Mouse (Mus musculus): ENCODE results near the gene Srcin1. TPM values are rescaled to one million over a fixed set of nuclear protein-coding genes. Genes with fewer than 3 reads are reported as not detected.

Srcin1 gene
- polyA plus RNA-seq, 1 experiment: 0.32 TPM

GRCm38 (mm10) chr11:97487656-97488055, 88.3 kb downstream of the Srcin1 start:
- no peak for DNase-seq
- WGBS: 33% methylated on average over 3 of the region's 3 CpGs
- H3K27ac ChIP-seq (ENCODE audit: control insufficient read depth, insufficient read depth, low read length): no peak overlapping the region
- TF ChIP-seq POLR2A (IDR thresholded peaks at IDR 0.05; ENCODE audit: control insufficient read depth, extremely low read depth, insufficient read depth, low read length, poor library complexity) (no peak), CTCF (IDR thresholded peaks at IDR 0.05; ENCODE audit: borderline replicate concordance, control insufficient read depth, extremely low read depth, insufficient read depth, low read length, poor library complexity) (no peak)
- H3K27me3 ChIP-seq (ENCODE audit: control insufficient read depth, insufficient read depth, low read length): no peaks in the 10 kb centered on the region
- H3K36me3 ChIP-seq (ENCODE audit: control insufficient read depth, insufficient read depth, low read length): no peaks in the 10 kb centered on the region
- H3K4me3 ChIP-seq (ENCODE audit: control insufficient read depth, insufficient read depth, low read length): no peak overlapping the region
- H3K4me1 ChIP-seq (replicated peaks; ENCODE audit: control insufficient read depth, insufficient read depth, low read length): peaks cover 4% of the 10 kb centered on the region; the same call in 1 of the 2 replicates

DNA sequence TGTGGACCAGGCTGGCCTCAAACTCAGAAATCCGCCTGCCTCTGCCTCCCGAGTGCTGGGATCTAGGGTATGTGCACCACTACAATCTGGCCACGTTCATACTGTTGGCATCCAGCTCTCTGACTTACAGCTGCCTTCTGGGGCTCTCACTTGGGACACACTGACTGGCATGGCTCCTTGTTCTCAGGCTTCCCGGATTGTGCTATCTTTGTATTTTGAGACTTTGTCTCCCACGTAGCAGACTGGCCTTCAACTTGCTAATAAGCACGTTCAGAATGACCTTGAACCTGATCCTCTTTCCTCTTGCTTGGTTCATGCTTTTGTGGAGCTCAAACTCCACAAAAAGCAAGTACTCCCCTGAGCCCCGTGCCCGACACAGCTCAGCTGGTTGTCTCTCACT, 90.3 kb downstream of the Srcin1 start:
- no peak for DNase-seq
- TF ChIP-seq CTCF (IDR thresholded peaks at IDR 0.05; ENCODE audit: borderline replicate concordance, control insufficient read depth, extremely low read depth, insufficient read depth, low read length, poor library complexity) (no peak), POLR2A (IDR thresholded peaks at IDR 0.05; ENCODE audit: control insufficient read depth, extremely low read depth, insufficient read depth, low read length, poor library complexity) (no peak)
- WGBS: 85% methylated on average over 8 of the region's 8 CpGs
- Histone ChIP-seq H3K36me3 (ENCODE audit: control insufficient read depth, insufficient read depth, low read length) (no peaks in the 10 kb centered on the region), H3K4me1 (replicated peaks; ENCODE audit: control insufficient read depth, insufficient read depth, low read length) (peaks cover 4% of the 10 kb centered on the region; the same call in 1 of the 2 replicates), H3K4me3 (ENCODE audit: control insufficient read depth, insufficient read depth, low read length) (no peak overlapping the region), H3K27me3 (ENCODE audit: control insufficient read depth, insufficient read depth, low read length) (no peaks in the 10 kb centered on the region), H3K27ac (ENCODE audit: control insufficient read depth, insufficient read depth, low read length) (no peak overlapping the region)

DNA sequence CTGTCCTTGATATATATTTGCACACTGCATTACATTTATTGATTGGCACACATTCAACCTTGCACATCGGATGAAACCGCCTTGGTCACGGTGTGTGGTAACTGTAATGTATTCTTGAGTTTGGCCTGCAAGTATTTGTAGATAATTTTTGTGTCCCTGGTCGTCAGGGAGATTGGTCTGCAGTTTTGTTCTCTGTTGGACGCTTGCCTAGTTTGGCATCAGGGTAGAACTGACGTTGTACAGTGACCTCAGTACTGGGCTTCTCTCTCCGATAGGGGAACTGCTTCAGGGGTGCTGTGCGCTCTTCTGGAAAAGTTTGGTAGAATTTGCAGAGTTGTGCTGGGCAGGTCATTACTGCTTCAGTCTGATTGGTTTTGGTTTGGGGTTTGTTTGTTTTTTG, 96.2 kb downstream of the Srcin1 start:
- no peaks in the 10 kb centered on the region for H3K36me3 ChIP-seq (ENCODE audit: control insufficient read depth, insufficient read depth, low read length)

GRCm38 (mm10) chr11:97479085-97479484, 96.9 kb downstream of the Srcin1 start:
- 83% methylated on average over 10 of the region's 10 CpGs for WGBS
- no peak for TF ChIP-seq CTCF (IDR thresholded peaks at IDR 0.05; ENCODE audit: borderline replicate concordance, control insufficient read depth, extremely low read depth, insufficient read depth, low read length, poor library complexity)
- TF ChIP-seq POLR2A (IDR thresholded peaks at IDR 0.05; ENCODE audit: control insufficient read depth, extremely low read depth, insufficient read depth, low read length, poor library complexity): no peak

More for the DNA sequence above, 96.2 kb downstream of the Srcin1 start:
- TF ChIP-seq CTCF (IDR thresholded peaks at IDR 0.05; ENCODE audit: borderline replicate concordance, control insufficient read depth, extremely low read depth, insufficient read depth, low read length, poor library complexity): no peak
- no peak for TF ChIP-seq POLR2A (IDR thresholded peaks at IDR 0.05; ENCODE audit: control insufficient read depth, extremely low read depth, insufficient read depth, low read length, poor library complexity)
- no peak for DNase-seq
- Histone ChIP-seq H3K4me3 (ENCODE audit: control insufficient read depth, insufficient read depth, low read length) (no peak overlapping the region), H3K27me3 (ENCODE audit: control insufficient read depth, insufficient read depth, low read length) (no peaks in the 10 kb centered on the region), H3K27ac (ENCODE audit: control insufficient read depth, insufficient read depth, low read length) (no peak overlapping the region), H3K4me1 (replicated peaks; ENCODE audit: control insufficient read depth, insufficient read depth, low read length) (no peaks in the 10 kb centered on the region)
- 95% methylated on average over 8 of the region's 8 CpGs for whole genome bisulfite sequencing

GRCm38 (mm10) chr11:97478345-97478744, 97.6 kb downstream of the Srcin1 start:
- no peaks in the 10 kb centered on the region for H3K27me3 ChIP-seq (ENCODE audit: control insufficient read depth, insufficient read depth, low read length)
- H3K27ac ChIP-seq (ENCODE audit: control insufficient read depth, insufficient read depth, low read length): no peak overlapping the region
- no peak for DNase-seq
- no peak overlapping the region for H3K4me3 ChIP-seq (ENCODE audit: control insufficient read depth, insufficient read depth, low read length)
- 94% methylated on average over 6 of the region's 6 CpGs for WGBS
- H3K4me1 ChIP-seq (replicated peaks; ENCODE audit: control insufficient read depth, insufficient read depth, low read length): no peaks in the 10 kb centered on the region
- TF ChIP-seq CTCF (IDR thresholded peaks at IDR 0.05; ENCODE audit: borderline replicate concordance, control insufficient read depth, extremely low read depth, insufficient read depth, low read length, poor library complexity) (no peak), POLR2A (IDR thresholded peaks at IDR 0.05; ENCODE audit: control insufficient read depth, extremely low read depth, insufficient read depth, low read length, poor library complexity) (no peak)
- H3K36me3 ChIP-seq (ENCODE audit: control insufficient read depth, insufficient read depth, low read length): no peaks in the 10 kb centered on the region

More at GRCm38 (mm10) chr11:97479085-97479484, 96.9 kb downstream of the Srcin1 start:
- Histone ChIP-seq H3K36me3 (ENCODE audit: control insufficient read depth, insufficient read depth, low read length) (no peaks in the 10 kb centered on the region), H3K27ac (ENCODE audit: control insufficient read depth, insufficient read depth, low read length) (no peak overlapping the region), H3K4me3 (ENCODE audit: control insufficient read depth, insufficient read depth, low read length) (no peak overlapping the region), H3K27me3 (ENCODE audit: control insufficient read depth, insufficient read depth, low read length) (no peaks in the 10 kb centered on the region), H3K4me1 (replicated peaks; ENCODE audit: control insufficient read depth, insufficient read depth, low read length) (no peaks in the 10 kb centered on the region)
- DNase-seq: no peak

DNA sequence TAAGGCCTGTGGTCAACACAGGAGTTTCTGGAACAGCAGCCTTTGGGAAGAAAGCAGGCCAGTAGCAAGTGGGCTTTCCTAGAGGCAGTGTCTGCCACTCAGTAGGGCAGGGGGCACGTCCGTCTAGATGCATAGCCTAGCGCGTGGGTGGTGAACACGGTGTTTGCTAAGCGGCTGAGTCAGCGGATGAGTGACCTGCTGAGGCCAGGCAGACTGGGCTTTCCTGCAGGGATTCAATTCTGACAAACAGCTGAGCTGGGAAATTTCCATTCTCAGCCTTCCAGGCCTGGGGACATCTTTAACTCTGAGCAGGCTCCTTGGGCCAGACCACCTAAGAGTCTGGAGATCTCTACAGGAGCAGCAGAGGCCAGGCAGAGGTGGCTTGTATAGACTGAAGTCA, 98.6 kb downstream of the Srcin1 start:
- H3K36me3 ChIP-seq (ENCODE audit: control insufficient read depth, insufficient read depth, low read length): no peaks in the 10 kb centered on the region
- WGBS: 98% methylated on average over 7 of the region's 7 CpGs
- TF ChIP-seq POLR2A (IDR thresholded peaks at IDR 0.05; ENCODE audit: control insufficient read depth, extremely low read depth, insufficient read depth, low read length, poor library complexity) (no peak), CTCF (IDR thresholded peaks at IDR 0.05; ENCODE audit: borderline replicate concordance, control insufficient read depth, extremely low read depth, insufficient read depth, low read length, poor library complexity) (no peak)

More for the DNA sequence above, 98.6 kb downstream of the Srcin1 start:
- Histone ChIP-seq H3K4me1 (replicated peaks; ENCODE audit: control insufficient read depth, insufficient read depth, low read length) (no peaks in the 10 kb centered on the region), H3K27ac (ENCODE audit: control insufficient read depth, insufficient read depth, low read length) (no peak overlapping the region), H3K4me3 (ENCODE audit: control insufficient read depth, insufficient read depth, low read length) (no peak overlapping the region), H3K27me3 (ENCODE audit: control insufficient read depth, insufficient read depth, low read length) (no peaks in the 10 kb centered on the region)
- DNase-seq: no peak
